Mouse (Mus musculus) heart, postnatal 10 days (tissue): ENCODE data around the gene Prr5l. TPM values are rescaled to one million over a fixed set of nuclear protein-coding genes. Genes with fewer than 3 reads are reported as not detected.
A peak's percentile ranks its signal among the peaks of the same experiment; 100 is the strongest.

Experiments
- DNase-seq, 2 experiments: peaks; one replicate each; pipeline ENCODE4 v3.0.0; 2021
- intact Hi-C: fragments of 180-260 bp; cut with DNase I; formaldehyde crosslinking; loops from one replicate; pipeline ENCODE4 v1.15.1; 2025
- total RNA-seq, 2 experiments: library from RNA; stranded (reverse); gene quantifications; 2 replicates each; pipeline ENCODE4 v1.2.3; 2021

The Prr5l gene
- total RNA-seq, 2 experiments from 2014 or later = 2.6 to 4.0 TPM

DNA sequence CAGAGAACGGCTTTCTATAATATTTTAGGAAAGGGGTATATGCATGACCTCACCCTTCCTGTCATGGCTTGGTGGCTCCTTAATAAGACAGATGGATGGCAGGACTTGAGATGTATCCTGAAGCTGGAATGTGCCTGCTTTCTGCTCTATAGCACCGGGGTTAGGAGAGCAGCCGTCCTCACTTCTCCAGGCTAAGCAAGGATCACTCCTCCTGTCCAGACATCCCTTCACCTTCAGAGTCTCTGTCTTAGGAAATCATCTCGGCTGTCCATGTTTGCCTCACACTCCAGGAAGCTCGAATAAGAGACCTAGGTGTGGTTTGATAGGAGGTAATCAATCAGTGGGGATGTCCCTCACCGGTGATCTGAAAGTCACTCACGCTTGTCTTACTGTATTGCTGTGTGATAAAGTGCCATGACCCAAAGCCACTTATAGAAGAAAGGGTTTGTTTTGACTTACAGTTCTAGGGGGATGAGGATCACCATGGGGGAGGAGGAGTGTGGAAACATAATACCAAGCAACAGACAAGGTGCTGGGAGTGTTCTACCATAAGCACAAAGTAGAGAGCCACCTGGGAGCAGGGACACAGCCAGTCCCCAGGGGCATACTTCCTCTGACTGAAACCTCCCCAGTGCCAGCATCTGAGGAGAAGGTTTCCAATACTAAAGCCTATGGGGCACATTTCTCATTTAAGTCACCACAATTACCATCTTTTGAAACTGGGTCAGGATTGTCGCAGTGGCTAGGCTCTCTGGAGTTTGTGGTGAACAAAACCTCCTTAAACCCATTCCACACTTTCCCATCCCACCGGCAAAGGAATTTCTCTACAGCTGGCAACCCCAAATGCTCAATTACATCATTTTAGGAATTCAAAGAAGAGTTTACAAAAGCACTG is 57.4 kb downstream of the Prr5l start:
- no peak for DNase-seq
- intact Hi-C loops = loop anchor here (5.0 kb wide), 1 partner anchor 118 kb away; no protein-coding TSS in a partner anchor

DNA sequence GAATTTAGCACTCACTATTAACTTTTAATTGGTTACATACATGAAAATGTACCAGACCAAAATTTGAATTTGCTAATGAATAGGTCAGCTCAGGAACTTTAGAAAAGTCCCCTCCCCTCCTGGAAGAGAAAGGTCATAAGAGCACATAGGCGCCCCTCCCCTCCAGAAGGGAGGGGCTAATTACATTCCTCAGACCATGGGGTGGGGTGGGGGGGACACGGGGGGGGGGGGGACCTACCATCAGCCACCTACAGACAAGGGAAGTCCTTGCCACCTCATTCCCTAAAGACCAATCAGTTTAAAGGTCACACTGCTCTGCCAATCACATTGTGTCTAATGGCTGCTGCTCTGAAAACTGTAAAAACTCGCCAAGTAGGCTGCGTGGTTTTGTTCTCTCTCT is 59.0 kb downstream of the Prr5l start:
- DNase-seq = no peak
- intact Hi-C loops = no loop called here

DNA sequence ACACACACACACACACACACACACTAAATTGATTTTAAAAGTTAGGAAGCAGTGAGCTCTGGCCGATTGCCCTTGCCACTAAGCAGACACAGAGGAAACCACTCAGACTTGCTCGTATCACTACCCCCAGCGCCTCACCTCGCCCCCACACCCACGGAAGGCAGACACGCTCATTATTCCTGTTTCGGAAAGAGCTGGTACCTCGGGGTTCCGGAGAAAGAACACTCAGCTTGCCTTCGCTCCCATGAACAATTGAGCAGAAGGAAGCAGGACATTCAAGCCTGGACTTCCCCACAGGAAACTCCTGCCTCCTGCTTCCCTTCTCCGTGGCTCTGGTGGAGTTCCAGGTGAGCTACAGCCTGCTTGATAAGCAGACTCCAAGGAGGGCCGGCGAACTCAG is 60.0 kb downstream of the Prr5l start:
- intact Hi-C loops = no loop called here
- DNase-seq = peak; percentile 32 to 44

DNA sequence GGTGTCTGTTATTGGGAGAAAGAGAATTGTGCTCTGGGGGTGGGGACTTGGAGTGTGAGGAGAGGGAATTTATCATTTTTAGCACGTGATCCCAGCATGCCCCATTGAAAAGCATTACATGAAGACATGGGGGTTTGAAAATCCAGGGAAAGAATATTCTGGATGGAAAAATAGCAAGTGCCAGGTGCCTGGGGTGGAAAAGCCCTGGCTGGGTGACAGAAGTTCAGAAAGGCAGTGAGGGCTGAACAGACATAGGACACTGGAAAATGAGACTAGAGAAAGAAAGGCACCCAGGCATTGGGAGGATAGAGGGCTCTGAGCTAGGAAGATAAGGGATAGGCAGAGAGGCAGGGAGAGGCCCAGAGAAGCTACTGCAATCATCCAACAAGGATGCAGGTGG is 62.0 kb downstream of the Prr5l start:
- no peak for DNase-seq
- intact Hi-C loops = no loop called here

DNA sequence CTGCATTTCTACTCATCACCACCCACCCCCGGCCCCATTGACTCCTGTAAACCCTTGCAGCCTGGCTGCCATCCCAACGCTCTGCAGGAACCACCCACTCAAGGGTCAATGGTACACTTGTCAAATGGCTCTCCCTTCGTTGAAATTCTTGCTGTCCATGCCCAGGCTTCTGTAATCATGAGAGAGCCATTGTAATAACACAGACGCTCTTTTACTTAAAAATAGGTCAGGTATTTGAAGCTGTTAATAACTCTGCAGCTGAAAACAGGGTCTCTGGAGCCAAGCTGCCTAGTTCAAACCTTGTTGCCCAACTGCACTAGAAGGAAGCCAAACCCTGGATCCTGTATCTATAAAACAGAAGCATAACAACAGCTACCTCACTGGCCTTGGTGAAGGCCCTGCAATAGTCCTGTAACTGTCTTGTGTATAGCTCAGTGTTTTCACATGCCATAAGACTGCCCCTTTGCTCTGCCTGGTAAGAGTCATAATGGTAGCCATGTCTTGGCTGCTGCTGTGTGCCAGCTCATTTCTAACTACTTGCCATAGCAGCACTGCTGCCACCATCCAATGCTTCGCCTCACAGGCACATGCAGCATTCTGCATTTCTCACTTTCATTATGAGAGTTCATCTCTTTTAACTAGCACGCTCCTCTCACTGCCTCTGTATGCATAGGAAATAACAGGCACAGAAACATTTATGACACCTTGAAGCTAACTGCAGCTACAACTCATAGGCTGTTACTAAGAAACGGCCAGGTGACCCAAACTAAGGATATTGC is 63.7 kb downstream of the Prr5l start:
- no peak for DNase-seq
- intact Hi-C loops = no loop called here

DNA sequence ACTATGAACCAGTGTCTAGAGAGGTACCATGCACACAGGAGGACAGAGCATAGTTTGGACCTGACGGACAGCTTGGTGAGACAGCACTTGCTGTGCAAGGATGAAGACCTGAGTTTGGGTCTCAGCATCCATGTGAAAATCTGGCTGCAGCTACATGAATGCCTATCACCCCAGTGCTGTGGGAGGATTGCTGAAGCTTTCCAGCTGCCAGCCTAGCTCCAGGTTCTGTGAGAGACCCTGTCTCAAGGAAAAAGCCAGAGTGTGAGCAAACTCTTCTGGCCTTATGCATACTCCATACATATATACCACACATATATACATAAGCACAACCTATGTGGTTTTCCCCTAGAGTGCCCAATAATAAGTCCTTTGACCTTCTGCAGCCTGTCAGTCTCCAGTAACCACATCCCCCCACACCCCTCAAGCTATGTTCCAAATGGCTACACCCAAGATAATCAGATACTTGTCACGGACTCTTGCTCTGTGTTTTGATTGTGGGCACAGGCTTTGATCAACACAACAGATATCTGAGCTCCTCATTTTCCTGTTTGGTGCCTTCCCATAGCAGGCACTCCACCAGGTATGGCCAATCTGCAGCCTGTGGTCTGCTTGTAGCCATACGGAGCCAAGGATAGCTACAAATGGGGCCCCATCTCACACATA is 66.0 kb downstream of the Prr5l start:
- no peak for DNase-seq
- intact Hi-C loops = no loop called here

DNA sequence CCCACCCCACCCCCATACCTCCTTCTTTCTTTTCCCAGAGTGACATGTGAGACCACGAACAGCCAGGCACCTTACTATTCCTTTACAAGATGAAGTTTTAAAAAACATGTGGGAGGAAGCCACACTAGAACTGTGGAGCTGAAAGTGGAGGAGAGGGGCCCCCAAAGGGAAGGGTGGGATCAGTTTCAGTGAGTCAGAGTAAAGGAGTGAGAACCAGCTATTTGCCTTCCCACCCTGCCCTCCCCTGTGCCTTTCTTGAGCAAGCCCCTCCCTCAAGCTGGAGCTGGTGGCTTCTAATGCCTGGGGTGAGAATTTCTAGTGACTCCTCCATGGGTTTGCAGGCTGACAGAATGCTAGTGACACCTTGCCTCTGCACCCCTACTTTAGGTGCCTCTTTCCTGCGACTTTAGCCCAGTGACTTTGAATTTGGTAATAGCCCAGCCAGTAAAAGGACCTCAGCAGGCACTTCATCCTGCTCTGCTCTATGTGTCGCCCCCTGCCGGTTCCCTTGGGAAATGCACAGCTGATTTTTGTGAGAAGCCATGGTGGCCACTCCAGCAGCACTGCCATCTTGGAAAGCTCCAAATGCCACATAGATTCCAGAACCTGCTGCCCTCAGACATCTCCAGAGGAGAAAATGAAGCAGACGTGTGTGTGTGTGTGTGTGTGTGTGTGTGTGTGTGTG is 67.4 kb downstream of the Prr5l start:
- intact Hi-C loops = no loop called here
- peak; percentile 11 to 36 for DNase-seq

DNA sequence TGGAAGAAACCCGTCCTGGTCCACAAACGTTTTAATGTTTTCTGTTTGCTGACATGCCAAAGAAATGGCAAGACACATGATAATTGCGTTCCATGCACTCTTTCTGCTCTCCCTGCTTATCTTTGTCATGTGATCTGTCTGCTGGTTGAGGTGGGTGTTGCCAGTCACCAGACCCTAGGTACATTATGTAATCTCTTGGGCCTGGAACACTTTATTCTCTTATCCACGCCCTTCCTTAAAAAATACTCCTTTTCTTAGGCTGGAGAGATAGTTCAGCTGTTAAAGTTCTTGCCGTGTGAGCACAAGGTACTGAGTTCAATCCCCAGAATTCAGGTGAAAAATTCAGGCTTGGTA is 68.6 kb downstream of the Prr5l start:
- intact Hi-C loops = no loop called here
- DNase-seq = no peak

DNA sequence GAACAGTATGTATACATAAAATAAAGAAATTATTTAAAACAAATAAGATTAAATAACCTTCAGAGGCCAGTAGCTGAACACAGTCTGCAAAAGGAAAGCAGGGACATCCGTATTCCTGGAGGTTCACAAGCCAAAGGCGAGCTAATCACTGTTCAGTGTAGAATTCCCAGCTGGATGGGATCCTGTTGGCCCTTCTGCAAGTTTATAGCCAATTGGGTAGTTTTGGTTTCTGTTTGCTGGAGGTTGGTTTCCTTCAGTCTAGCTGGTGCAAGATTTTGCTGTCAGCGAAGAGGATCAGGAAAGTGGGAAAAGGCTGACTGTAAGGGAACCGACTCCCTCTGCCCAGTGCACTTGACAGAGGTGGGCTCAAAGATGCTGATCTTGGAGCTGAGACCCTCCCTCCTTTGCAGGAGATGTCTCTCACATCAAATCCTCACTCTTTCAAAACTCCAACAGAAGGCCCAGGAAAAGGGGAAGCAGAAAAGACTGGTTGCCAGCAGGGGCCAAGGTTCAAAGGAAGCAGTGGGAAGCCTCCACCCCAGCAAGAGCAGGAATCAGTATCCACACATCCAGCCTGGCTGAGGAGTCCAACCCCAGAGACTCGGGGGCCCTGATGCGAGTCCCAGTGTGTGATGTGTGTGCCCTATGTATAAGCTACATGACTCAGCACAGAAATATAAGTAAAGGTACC is 69.1 kb downstream of the Prr5l start:
- intact Hi-C loops = no loop called here
- DNase-seq = peak in 1 of 2 experiments; percentile 32

DNA sequence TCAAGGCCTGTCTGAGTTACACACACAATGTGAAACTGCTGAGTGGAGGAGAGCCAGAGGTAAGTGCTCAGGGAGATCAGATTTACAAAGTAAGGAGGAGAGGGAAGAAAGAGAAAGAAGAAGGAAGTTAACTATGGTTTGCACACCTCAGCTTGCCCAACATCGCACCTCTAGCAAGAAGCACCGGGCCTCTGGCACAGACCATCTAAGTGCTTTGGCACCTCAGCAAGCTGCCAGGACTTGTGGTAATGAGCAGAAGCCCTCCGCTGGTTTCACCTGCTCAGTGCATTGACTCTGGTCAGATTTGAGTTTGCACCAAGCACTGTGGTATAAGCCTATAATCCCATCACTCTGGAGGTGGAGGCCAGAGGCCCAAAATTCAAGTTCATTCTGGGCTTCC is 70.9 kb downstream of the Prr5l start:
- intact Hi-C loops = no loop called here

DNA sequence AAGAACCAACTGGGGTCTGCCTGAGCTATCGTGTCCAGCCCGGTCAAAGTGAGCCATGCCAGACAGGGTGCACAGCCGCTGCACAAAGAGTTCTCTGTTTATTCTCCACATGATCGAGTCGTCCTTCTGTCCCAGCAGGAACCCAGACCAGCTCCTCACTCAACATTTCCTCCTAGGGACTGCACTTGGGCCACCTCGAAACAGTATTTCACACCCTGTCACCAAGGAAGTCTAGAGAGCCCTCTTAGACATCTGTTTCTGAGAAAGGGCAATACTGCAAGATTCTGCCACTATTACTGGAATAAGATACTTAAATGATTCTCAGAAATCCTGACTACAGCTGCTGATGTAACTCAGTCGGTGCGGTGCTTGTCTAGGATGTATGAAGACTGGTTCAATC is 72.1 kb downstream of the Prr5l start:
- intact Hi-C loops = no loop called here
- DNase-seq = no peak

More for the DNA sequence above, 70.9 kb downstream of the Prr5l start:
- no peak for DNase-seq

DNA sequence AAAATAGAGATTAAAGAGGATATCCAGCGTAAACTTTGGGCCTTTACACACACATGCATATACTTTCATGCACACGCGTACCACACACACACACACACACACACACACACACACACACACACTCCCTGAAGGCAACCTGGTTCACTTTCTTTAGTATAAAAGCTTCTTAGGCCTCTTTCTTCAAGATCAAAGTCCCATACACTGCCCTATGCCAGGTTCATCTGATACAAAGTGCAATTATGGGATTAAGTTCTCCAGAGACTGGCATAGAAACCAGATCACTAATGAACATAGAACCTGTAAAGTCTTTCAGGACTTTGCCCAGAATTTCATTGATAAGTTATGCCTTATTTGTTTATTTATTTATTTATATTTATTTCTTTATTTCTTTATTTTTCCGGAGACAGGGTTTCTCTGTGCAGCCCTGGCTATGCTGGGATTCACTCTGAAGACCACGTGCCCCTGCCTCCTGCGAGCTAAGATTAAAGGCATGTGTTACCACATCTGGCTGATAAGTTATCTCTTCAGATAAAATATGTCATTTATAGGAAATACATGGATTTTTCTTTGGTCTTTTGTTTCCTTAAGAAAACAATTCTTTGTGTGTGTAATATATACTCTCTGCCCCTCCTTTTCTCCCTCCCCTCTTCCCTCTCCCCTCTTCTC is 73.1 kb downstream of the Prr5l start:
- no peak for DNase-seq
- intact Hi-C loops = no loop called here

DNA sequence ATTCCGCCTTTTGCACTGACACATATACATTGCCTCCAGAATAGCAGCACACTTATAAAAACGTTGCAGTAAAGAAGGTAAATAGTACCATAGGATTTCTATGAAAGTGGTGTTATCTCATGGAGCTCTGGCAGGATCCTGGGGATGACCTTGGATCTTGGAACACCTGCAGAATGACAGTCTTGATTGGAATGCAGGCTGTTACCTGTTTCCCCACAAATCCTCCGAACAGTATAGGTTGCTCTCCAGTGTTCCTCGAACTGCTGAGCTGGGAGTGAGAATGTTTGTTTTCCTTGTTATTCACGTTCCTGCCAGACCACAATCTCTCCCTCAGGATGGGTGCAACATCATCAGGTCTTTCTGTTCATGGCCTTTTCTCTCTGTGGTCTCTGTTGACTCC is 75.1 kb downstream of the Prr5l start:
- no peak for DNase-seq
- intact Hi-C loops = no loop called here

DNA sequence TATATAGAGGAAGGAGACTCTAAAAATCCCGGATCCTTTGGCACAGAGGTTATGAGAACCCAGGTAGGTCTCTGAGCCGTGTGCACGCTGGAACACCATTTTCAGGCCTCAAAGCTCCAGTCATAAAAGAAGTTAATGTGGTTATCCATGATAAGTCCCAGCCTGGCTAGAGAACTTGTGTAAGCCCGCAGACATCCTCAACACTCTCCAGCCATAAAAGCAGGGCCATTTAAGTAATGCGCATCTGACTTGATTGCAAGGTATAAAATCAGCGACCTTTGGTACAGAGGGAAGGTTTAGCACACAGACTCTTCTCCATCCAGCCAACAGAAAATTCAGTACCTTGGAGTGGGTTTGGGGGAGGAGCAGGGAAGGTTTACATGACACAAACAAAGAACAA is 80.6 kb downstream of the Prr5l start:
- intact Hi-C loops = no loop called here
- no peak for DNase-seq

DNA sequence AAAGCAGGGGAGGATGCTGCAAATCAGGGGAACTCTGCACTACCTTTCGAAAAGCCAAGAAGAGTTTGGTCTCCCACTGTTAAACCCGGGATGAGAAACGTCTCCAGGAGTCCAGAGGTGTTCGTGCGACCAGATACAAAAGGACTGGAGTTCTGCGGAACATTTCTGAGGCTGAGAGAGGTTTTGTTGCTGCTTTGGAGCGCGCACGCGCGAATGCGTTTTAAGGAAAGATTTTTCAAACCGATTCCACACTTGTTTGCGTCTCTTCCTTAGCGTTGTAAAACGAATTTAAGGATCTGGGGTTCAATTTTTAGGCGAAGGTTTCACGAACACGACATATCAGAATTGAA is 85.0 kb downstream of the Prr5l start:
- DNase-seq = no peak
- intact Hi-C loops = loop anchor here (2.0 to 5.0 kb wide), 4 partner anchors 31 to 83 kb away; no protein-coding TSS in a partner anchor

DNA sequence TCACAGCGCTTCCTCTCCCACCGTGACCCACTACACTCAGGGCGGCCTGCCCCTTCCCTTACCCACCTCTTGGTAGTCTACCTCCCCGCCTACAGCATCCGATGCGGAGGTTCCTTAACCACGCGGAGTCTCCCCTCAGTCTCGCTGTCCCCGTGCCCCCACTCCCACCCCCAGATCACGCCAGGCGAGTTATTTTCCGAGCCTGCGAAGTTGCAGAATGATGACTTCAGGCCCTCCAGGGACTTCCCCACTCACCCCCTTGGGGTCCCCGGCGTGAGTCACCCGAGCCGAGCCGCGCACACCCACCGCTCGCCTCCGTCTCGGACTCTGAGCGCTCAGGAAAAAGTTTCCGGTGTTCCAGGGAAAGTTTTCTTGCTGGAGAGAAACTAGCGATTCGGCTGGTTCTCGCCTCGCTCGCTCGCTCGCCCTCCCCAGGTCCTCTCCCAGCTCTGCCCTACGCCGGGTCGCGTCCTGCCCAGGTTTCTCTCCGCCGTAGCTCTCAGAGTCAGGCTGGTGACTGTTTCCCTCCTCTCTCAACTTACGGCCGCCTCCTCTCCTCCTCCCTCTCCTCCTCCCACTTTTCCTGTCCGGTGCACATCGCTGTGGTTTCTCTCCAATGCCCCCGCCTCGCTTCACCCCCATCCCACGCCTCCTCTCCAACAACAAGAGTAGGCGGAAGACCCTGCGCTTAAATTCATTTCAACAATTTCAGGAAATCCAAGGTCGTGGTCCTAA is 85.5 kb downstream of the Prr5l start:
- intact Hi-C loops = loop anchor here (2.0 to 5.0 kb wide), 4 partner anchors 31 to 83 kb away; no protein-coding TSS in a partner anchor
- peak; percentile 52 to 56 for DNase-seq

DNA sequence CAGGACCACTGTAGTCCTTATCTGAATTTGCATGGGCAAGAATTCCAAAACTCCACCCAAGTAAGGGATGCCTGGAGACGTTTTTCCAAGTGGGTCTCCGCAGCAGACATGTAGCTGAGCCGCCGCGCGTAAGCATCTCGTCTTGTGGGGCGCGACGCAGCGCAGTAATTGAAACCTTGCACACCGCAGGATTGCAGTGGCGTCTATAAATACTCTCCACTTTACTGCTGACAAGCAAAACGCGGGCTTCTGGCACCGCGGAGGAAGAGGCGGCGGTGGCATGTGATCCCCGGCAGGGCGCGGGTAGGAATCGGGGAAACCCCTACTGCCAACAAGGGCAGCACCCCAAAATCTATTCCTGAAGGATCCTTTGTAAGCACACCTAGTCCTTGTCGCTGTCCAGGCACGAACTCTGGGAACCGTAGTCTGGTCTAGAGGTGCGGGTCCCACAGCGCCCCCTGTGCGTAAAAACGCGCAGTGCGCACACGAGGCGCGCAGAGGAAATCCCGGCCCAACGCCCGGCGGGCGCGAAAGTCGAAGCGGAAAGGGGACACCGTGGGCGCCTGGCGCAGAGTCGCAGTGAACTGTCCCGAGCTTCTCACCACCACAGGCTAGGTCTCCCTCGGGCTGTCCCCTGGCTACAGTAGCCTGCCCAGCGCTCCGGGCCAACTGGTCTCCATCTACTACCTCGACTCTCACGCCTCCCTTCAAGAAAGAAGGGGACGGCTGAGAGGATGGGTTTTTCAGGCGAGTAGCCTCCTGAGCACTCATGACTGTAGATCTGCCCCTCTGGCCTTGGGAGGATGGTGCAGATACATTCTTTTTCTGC is 86.3 kb downstream of the Prr5l start:
- peak; percentile 86 to 92 for DNase-seq
- intact Hi-C loops = loop anchor here (2.0 to 5.0 kb wide), 4 partner anchors 32 to 82 kb away; no protein-coding TSS in a partner anchor

DNA sequence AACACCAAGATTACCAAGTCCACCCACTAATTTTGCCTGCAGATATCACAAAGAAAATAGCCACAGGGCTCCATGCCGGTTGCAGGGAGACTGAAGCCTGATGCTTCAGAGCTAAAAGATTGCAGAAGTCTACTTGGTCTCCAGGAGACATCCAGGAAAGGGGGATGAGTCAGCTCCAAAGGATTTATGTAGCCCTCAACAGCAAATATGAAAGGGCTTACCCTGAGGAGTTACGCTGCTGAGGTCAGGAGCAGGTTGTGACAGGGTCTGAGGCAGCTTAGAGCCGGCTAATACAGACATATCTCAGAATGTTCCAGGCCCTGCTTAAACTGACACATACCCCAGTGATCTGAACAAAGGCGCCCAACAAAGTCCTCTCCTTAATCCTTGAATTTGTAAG is 90.7 kb downstream of the Prr5l start:
- DNase-seq = no peak
- intact Hi-C loops = no loop called here
